Mouse (Mus musculus) frontal cortex, postnatal 14 days (tissue): ENCODE results near the gene Syt17.

Source experiments
- DNase-seq, 2 experiments: peaks; one replicate each; pipeline ENCODE4 v3.0.0; 2022; ENCODE audit warnings: low spot score in 2 of 2

Syt17 gene

GRCm38 (mm10) chr7:118448134-118448967, at the start of gene Syt17:
Gene Syt17, minus strand, starts transcription at chr7:118448222.
- DNase-seq = peak in 1 of 2 experiments; percentile 21

DNA sequence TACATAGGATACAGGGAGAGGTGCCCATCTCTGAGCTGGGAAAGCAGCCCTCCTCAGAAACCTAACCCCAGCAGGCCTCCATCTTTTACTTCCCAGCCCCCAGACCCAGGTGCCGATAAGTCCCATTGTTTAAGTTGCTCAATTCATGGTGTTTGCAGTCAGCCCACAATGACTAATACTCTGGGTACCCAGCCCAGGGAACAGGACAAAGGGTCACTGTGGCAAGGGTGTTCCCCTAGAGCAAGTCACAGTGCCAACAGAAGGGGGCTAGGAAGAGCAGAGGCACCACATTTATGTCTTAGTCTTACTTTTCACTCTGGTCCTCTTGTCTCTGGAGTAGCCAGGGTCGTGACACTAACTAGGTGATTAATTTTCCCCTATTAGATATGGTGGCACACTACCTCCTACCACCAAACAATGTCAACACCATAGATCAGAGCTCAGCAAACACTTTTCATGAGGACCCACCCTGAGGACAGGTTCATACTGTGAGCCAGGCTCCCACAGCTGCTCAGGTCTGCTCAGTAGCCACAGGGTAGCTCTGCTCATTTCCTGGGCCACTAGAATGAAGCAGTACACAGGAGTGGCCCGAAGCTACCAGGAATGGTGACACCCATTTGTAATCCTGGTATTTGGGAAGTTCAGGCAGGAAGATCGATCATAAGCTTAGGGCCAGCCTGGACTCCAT, 47.0 kb upstream of the Syt17 start:
- DNase-seq = no peak

DNA sequence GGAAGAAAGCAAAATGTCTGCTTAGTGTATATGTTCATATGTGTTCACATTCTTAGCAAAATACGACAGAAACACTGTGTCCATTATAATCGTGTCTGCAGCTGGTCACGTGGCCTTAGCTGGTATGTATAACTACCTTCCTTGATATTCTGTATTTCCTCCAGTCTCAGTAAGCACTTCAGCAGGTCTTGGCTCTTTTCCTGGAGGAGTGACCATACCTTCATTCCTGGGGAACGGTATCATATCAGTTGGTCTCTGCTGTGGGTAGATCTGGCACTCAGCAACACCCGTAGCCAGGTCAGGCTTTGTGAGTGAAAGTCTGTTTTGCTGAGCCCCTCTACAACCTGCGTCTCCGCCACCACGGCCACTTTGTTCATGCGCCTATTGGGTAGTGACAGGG, 45.9 kb upstream of the Syt17 start:
- no peak for DNase-seq

DNA sequence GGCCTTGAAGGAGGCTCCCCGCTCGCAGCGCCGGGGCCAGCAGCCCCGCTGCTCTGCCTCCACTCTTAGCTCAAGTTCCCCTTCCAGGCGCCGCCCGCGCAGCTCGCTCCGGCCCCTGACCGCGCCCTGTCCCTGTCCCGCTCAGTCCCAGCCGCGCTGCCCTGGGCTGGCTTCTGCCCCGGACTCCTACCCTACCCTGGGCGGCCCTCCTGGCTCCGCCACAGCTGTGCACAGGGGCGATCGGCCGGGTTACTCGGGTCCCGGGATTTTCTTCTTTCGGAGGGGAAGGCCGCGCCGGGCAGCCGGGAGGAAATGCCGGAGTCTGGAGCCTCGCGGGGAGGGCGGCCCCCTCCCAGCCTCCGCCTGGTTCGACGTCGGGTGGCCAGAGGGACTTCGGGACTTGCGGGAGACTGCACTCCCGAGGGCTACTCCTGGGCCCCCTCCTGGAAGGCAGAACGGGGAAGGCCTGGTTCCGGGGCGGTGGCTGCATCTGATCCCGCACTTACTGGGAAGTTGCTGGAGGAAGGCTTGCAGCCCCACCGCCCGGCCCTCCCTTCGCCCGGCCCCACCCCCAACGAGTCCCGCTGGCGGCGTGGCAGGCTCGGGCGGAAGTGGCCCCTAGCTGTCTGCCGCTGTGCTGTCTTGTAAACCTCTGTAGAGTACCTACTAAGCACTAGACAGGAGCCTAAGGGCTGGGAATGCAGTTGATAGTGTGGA, 43.6 kb upstream of the Syt17 start, which contains the start of gene Itpripl2:
Gene Itpripl2, minus strand, starts transcription at position 545 of the 717 bp plus-strand sequence.
- DNase-seq = peak in 1 of 2 experiments; percentile 21

- peak in 1 of 2 experiments; percentile 9 for DNase-seq
Measured at GRCm38 (mm10) chr7:118490666-118491430, 42.8 kb upstream of the Syt17 start.

- no peak for DNase-seq
Measured at GRCm38 (mm10) chr7:118489706-118490665, 42.0 kb upstream of the Syt17 start.

DNA sequence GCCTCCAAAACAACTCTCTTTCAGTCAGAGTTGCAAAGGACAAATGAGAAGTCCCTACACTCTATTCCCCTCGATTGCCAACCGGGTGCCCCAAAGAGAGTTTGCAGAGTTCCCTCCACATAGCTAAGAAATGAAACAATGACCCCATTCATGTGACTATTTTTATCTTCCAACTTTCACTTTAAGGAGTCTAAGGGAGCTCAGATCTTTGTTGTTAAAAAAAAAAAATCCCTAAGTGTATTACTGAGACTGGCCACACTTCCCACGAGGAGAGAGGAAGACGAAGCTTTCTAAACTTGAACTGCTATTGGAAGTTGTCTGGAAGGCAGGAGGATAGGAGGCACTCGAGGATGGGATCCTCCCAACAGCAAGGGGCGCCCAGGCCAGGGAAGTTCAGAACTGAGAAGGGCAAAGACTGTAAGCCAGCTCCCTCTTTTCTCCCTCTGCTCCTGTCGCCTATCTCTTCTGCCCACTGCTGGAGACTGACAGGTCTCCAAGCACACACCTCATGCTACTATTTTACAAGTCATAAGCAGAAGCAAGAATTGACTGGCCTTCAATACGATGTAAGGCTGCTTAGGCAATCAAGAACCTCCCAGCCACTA, 40.1 kb upstream of the Syt17 start:
- no peak for DNase-seq

DNA sequence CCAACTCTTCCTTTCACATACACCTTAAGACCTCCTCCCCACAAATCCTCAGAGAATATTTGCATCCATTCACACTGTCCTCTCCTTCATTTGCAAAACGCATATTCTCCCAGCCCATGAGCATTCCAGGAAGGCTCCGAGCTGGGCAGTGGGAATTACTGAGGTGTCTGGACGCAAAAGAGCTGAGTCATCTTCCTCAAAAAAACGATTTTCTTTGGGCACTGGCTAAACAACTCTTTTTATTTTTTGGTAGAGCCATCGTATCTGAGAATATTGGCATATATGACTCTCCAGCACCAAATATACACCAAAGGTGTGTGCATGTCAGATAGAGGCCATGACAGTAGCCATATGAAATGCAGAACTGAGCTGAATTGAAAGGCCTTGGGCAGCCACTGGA, 38.9 kb upstream of the Syt17 start:
- no peak for DNase-seq

DNA sequence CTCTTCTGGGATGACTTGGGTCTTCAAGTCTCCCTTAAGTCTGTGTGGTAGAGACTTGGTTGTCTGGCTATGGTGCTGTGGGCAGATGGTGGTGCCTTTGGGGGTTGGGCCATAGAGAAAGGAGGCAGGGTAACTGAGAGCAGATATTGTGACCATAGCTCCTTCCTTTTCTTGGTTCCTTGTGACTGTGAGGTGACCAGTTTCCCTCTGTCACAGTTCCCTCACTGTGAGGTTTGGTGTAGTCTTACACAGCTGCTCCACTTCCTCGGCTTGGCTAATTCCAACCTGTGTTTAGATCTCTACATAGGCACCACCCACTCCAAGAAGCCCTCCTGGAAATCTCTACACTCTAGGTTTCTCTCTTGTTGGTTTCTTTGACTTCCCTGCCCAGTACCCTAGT, 36.0 kb upstream of the Syt17 start:
- DNase-seq = no peak

- DNase-seq = no peak
Measured at GRCm38 (mm10) chr7:118482001-118482400, 34.0 kb upstream of the Syt17 start.

DNA sequence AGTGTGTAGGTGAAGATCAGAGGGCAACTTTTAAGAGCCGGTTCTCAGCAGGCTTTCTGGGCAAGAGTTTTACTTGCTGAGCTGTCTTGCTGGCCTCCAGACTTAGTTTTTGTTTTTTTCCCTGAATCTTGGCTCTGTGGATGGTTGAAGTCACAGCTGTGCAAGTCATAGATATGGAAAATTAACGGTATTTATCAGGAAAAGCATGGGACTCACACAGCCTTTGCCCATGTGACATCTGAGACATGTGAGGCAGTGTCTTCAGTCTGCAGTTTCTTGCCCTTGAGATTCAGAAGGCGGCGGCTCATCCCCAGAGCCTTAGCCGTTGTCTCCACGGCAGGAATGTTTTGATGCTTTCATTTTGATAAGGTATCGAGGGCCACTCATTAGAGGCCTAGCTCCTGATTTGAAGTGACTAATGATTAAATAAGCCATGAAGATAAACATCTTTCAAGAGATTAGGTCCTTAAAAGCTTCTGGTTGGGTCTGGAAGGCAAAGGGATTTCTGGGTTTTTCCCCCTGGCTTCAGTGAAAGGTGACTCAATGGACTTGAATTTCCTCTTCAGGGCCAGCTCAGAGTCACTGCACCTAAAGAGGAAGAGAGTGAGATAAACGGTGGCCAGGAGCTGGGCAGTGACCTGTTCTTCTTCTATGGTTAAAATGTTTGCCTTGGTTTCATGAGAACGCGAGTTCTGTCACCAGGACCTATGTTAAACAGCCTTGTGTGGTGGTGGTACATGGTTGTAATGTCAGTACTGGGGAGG, 33.2 kb upstream of the Syt17 start:
- no peak for DNase-seq

DNA sequence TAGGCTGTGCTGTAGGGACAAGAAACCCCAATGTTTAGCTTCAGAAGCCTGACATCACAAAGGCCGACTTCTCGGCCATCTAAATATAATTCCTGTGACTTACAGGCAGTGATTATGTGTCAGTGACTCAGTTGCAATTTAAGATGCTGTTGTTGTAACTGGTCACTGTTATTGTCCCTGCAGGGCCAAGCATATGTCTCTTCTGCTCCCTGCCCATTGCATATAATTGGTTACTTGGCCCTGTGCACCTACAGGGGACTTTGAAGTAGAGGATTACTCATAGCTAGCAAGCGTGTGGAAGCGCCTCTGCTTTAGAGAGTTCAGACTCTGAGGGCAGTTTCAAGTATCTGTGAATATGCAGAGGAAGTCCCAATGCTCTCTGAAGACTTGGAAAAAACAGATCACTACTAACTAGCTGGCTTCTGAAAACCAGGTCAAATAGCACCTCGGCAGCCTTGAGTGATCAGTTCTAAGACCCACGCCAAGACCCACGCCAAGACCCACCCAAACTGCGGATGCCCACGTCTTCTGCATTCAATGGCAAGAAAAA, 32.2 kb upstream of the Syt17 start:
- no peak for DNase-seq

DNA sequence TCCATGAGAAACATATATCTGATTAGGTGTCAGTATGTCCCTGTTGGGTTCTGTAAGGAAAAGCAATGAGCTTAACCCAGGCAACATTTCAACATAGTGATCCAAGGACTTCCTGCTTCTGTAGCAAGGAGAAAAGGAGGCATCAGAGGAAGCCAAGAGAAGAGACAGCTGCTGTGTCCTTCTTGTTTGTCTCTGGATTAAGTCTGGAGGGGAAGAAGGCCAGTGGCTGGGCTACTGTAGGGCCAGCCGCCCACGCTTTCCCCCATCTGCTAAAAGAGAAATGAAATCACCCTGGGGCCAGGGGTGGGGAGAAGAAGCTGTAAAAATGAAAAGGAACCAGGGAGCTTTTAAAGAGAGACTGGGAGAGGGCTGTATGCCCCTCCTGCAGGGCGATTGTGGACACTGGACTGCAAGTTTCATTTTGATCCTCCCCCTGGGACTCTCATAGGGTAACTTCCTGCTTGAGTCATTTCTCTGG, 30.9 kb upstream of the Syt17 start:
- no peak for DNase-seq

GRCm38 (mm10) chr7:118476428-118476827, 28.4 kb upstream of the Syt17 start:
- DNase-seq = no peak

- no peak for DNase-seq
Measured at GRCm38 (mm10) chr7:118475008-118475705, 27.1 kb upstream of the Syt17 start.

DNA sequence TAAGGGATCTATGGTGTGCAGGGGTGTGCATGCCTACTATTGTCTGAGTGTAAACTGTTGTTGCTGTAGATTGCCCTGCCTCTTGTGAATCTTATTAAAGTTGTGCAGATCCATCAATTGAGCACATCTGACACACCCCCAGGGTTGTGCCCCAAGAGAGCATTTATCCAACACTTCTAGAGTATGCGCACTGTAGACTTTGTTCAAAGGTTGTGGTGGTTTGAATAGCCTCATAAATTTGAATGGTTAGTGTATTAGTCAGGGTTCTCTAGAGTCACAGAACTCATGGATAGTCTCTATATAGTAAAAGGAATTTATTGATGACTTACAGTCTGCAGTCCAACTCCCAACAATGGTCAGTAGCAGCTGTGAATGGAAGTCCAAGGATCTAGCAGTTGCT, 24.9 kb upstream of the Syt17 start:
- no peak for DNase-seq

- DNase-seq = no peak
Measured at GRCm38 (mm10) chr7:118468060-118468459, 20.0 kb upstream of the Syt17 start.

DNA sequence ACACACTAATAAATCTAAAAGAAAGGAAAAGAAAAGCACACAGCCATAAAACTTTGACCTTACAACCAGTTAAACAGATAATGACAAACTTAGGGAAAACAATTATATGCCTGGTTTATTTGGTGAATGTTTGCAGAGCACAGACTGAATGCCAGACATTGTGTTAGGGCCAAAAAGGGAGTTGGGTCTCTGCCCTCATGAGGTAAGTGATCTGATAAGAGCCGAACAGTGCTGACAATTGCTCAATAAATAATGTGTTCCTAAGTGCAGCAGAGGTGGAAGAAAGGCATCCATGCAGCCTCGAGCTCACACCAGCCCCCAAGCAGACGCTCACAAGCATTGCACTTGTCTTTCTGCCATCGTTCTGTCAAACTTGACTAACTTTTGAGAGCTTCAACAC, 16.4 kb upstream of the Syt17 start:
- DNase-seq = no peak
